Mouse (Mus musculus) testis, adult 2 months (tissue): Measurements from ENCODE around the gene Thegl. TPM values are rescaled to one million over a fixed set of nuclear protein-coding genes. Genes with fewer than 3 reads are reported as not detected.
A peak's percentile ranks its signal among the peaks of the same experiment; 100 is the strongest.
"Not testable (repeated sequence)": the region's sequence is repeated elsewhere in the genome, so short reads cannot be mapped to it uniquely, and the experiment has no call there.

Experiments used
- H3K27ac ChIP-seq: fragments of 200-500 bp; 2 replicates; pipeline ENCODE4 v1.5.1; 2012; ENCODE audit warnings: low read depth, low read length; ENCODE audit not compliant: control insufficient read depth, insufficient read depth
- H3K27me3 ChIP-seq: fragments of 200-500 bp; 2 replicates; pipeline ENCODE4 v1.6.1; 2012; ENCODE audit warnings: mild to moderate bottlenecking, low read length, moderate library complexity; ENCODE audit not compliant: control insufficient read depth, insufficient read depth
- H3K36me3 ChIP-seq: fragments of 200-500 bp; 2 replicates; pipeline ENCODE4 v1.6.1; 2012; ENCODE audit warnings: mild to moderate bottlenecking, low read length; ENCODE audit not compliant: control insufficient read depth, insufficient read depth
- H3K4me1 ChIP-seq: fragments of 200-500 bp; 2 replicates; pipeline ENCODE4 v1.6.1; 2012; ENCODE audit warnings: low read length; ENCODE audit not compliant: control insufficient read depth, insufficient read depth
- H3K4me3 ChIP-seq: fragments of 200-500 bp; 2 replicates; pipeline ENCODE4 v1.5.1; 2012; ENCODE audit warnings: low read depth, mild to moderate bottlenecking, low read length, moderate library complexity, mixed read lengths; ENCODE audit not compliant: control insufficient read depth
- CTCF ChIP-seq: fragments of 200-500 bp; IDR thresholded peaks from 2 replicates; pipeline ENCODE4 v1.5.1; 2012; ENCODE audit warnings: low read depth, mild to moderate bottlenecking, inconsistent platforms, low read length, moderate library complexity; ENCODE audit not compliant: control insufficient read depth, insufficient read depth, insufficient replicate concordance
- POLR2A ChIP-seq: fragments of 200-500 bp; IDR thresholded peaks from 2 replicates; pipeline ENCODE4 v1.6.1; 2012; ENCODE audit warnings: low read depth, mild to moderate bottlenecking, inconsistent platforms, low read length, moderate library complexity; ENCODE audit not compliant: control insufficient read depth
- polyA plus RNA-seq: library from polyadenylated mRNA; depleted of rRNA; stranded (reverse); fragments of >200 nt; gene quantifications from 2 replicates; pipeline ENCODE4 v1.2.3, GENCODE M21; 2012

The Thegl gene
- polyA plus RNA-seq, 1 experiment = 149 TPM

- Histone ChIP-seq H3K4me3 (no peak overlapping the region), H3K27me3 (no peaks in the 10 kb centered on the region), H3K4me1 (no peaks in the 10 kb centered on the region), H3K27ac (no peak overlapping the region), H3K36me3 (no peaks in the 10 kb centered on the region)
- TF ChIP-seq POLR2A (no peak), CTCF (no peak)
Observed at GRCm38 (mm10) chr5:77011082-77011481, 4.7 kb upstream of the Thegl start.

DNA sequence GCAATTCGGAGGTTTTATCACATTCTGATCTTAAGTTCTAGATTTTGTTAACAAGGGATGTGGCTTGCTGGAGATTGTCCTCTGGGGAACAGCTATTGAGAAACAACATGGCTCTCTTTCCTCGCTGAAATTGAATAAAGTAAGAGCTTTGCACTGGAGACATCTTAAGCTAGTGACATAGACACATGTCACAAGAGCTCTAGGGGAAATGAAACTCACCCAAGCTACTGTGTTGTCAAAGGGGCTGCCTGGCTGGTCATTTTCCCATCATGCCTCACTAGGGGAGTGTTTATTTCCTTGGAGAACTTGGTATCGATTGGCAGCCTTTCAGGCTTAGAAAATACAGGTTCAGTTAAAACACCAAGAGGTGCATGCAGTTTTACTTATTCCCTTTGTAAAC, 2.7 kb upstream of the Thegl start:
- H3K36me3 ChIP-seq = no peaks in the 10 kb centered on the region; the same call in 1 of the 2 replicates
- H3K27ac ChIP-seq = peak overlapping the region; percentile 9; the same call in 1 of the 2 replicates
- peaks cover 4% of the 10 kb centered on the region for H3K4me1 ChIP-seq
- H3K27me3 ChIP-seq = no peaks in the 10 kb centered on the region
- no peak for TF ChIP-seq POLR2A
- no peak for TF ChIP-seq CTCF
- H3K4me3 ChIP-seq = peak overlapping the region; percentile 44; the same call in 1 of the 2 replicates

GRCm38 (mm10) chr5:77028034-77028433, 12.2 kb downstream of the Thegl start:
- Histone ChIP-seq H3K4me3 (no peak overlapping the region), H3K27me3 (no peaks in the 10 kb centered on the region), H3K27ac (no peak overlapping the region), H3K4me1 (no peaks in the 10 kb centered on the region), H3K36me3 (no peaks in the 10 kb centered on the region)
- no peak for TF ChIP-seq CTCF
- no peak for TF ChIP-seq POLR2A

- Histone ChIP-seq H3K4me3 (no peak overlapping the region), H3K36me3 (no peaks in the 10 kb centered on the region), H3K27me3 (no peaks in the 10 kb centered on the region), H3K4me1 (no peaks in the 10 kb centered on the region), H3K27ac (no peak overlapping the region)
- TF ChIP-seq CTCF (peak; percentile 59; the same call in 1 of the 2 replicates), POLR2A (no peak)
Observed at GRCm38 (mm10) chr5:77029735-77030134, 13.9 kb downstream of the Thegl start.

DNA sequence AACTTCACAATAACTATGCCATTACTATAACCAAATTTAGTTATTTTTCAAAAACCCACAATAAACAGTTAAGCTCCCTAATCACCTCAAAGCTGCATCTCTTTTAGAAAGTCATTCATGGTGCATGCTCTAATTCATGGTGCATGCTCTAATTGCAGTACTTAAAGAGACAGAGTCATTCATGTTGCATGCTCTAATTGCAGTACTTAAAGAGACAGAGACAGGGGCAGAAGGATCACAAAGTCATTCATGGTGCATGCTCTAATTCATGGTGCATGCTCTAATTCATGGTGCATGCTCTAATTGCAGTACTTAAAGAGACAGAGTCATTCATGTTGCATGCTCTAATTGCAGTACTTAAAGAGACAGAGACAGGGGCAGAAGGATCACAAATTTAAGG, 19.3 kb downstream of the Thegl start:
- not testable (repeated sequence) for H3K27ac ChIP-seq, H3K36me3 ChIP-seq

GRCm38 (mm10) chr5:77038451-77038850, 22.6 kb downstream of the Thegl start:
- Histone ChIP-seq H3K4me3 (peak overlapping the region; percentile 28), H3K27me3 (no peaks in the 10 kb centered on the region), H3K27ac (no peak overlapping the region), H3K36me3 (no peaks in the 10 kb centered on the region; the same call in none of the 2 replicates), H3K4me1 (peaks cover 4% of the 10 kb centered on the region; the same call in 1 of the 2 replicates)
- TF ChIP-seq CTCF (no peak), POLR2A (no peak)

More for the DNA sequence above, 19.3 kb downstream of the Thegl start:
- H3K4me3 ChIP-seq, H3K27me3 ChIP-seq, H3K4me1 ChIP-seq: not testable (repeated sequence)

GRCm38 (mm10) chr5:77039391-77039790, 23.6 kb downstream of the Thegl start:
- Histone ChIP-seq H3K36me3 (no peaks in the 10 kb centered on the region; the same call in none of the 2 replicates), H3K27me3 (no peaks in the 10 kb centered on the region), H3K4me3 (no peak overlapping the region), H3K4me1 (peaks cover 4% of the 10 kb centered on the region; the same call in 1 of the 2 replicates), H3K27ac (no peak overlapping the region)
- TF ChIP-seq POLR2A = no peak
- TF ChIP-seq CTCF = no peak

DNA sequence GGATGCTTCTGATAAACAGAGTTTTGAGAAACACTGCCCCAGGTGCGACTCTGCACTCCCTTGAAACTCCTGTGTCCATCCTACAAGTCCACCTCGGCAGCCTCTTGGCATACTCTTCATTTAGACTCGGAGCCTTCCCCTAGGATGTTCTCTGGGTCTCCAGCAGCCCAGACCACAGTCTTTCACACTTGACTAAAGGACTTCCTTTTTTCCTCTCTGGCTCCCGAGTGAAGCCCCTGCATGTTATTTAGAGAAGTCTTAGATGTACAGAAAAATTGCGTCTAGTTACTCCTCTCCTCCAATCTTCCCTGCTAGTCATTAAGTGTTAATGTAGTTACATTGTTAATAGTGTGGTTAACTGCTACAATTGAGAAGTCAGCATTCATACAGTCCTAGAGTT, 28.5 kb downstream of the Thegl start:
- no peak overlapping the region for H3K27ac ChIP-seq
- TF ChIP-seq CTCF (no peak), POLR2A (no peak)
- H3K4me1 ChIP-seq = no peaks in the 10 kb centered on the region
- H3K27me3 ChIP-seq = no peaks in the 10 kb centered on the region
- no peak overlapping the region for H3K4me3 ChIP-seq
- no peaks in the 10 kb centered on the region for H3K36me3 ChIP-seq
